Mouse (Mus musculus) adrenal gland, postnatal 10 days (tissue): ENCODE data around the gene Epas1. TPM values are rescaled to one million over a fixed set of nuclear protein-coding genes. Genes with fewer than 3 reads are reported as not detected.

Experiments used
- DNase-seq: peaks from one replicate; pipeline ENCODE4 v3.0.0; 2021; ENCODE audit warnings: mixed read lengths
- total RNA-seq, 2 experiments: library from RNA; stranded (reverse); gene quantifications; 2 replicates each; pipeline ENCODE4 v1.2.3; 2021

The Epas1 gene
- total RNA-seq, 2 experiments from 2014 or later: 178 to 213 TPM

GRCm38 (mm10) chr17:86788316-86788715 is 34.8 kb downstream of the Epas1 start:
- no peak for DNase-seq

DNA sequence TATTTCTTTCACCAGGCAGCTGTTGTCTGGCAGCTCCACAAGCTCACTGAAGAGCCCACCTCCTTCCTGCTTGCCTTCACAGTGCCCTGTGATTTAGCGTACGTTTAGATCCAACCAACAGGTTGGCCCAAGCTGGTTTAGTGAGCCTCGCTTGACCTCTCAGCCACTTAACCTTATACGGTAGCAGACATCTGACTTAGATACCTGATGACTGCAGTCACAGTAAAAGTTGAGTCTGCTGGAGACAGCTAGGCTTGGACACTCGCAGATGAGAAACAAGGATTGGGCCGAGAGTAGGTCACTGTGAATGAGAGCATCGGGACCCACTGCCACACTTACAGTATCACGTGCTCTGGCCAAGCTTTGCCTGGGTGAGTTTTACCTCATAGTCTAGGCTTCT is 38.4 kb downstream of the Epas1 start:
- DNase-seq: no peak

DNA sequence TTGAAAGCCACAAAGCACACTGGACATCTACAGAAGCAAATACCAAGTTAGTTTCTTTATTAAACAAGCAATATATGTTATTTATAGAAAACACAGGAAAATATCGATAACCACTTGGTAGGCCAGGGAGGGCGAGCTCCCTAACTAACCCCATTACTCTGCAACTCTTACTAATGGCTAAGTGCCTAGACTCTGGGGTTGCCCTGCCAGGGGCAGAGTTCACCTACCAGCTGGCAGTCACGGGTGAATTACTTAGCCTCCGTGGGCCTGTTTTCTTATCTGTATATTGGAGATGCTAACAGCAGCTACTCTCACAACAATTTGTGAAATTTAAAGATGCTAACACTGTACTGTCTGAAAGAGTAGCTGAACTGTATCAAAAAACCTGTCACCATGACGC is 42.3 kb downstream of the Epas1 start:
- DNase-seq: no peak

DNA sequence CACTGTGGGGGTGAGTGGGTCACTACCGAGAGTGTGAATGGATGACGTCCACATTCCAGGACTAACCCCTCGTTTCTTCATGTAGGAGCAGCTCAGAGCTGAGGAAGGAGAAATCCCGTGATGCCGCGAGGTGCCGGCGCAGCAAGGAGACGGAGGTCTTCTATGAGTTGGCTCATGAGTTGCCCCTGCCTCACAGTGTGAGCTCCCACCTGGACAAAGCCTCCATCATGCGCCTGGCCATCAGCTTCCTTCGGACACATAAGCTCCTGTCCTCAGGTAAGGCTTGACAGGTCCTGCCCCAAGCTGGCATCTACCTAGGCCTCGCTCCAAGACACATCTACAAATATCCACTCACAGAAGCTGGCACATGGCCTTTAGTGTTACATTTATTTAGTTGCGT is 43.5 kb downstream of the Epas1 start:
- no peak for DNase-seq

DNA sequence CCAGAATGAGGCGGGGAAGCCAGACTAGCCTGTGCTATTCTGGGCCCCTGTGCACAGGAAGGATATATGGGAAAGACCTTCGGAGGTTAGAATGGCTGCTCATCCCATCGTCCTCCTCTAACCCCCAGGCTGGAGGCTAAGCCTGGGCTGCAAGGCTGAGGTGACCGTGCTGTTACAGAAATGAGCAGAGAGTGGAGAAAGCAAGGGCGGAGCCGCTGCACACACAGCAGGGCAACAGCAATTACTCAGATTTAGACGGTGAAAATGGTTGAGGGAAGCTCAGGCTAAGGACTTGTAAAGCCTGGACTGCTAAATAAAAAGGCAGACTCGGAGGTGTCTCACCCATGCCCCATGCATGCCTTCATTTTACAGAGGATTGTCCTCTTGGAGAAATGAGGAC is 45.0 kb downstream of the Epas1 start:
- no peak for DNase-seq

GRCm38 (mm10) chr17:86798951-86799350 is 45.5 kb downstream of the Epas1 start:
- DNase-seq: no peak

DNA sequence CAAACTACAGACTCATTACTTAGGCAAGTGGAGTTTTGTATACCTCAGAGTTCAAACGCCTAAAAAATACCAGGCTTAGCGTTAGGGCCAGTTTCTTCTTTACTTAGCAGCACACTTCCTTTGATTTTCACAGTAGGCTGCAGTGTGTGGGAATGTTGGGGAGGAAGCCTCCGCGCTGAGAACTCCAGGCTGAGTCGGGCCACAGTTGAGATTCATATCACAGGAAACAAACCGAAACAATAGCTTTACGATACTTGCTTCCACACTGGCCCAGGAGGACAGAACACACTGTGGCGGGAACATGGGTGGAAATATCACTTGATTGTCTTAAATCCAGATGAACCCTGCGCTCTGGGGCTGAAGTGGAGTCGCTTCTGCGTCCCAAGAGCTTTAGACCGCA is 47.0 kb downstream of the Epas1 start:
- DNase-seq: no peak

GRCm38 (mm10) chr17:86801213-86801815 is 47.8 kb downstream of the Epas1 start:
- peak; percentile 78 for DNase-seq

DNA sequence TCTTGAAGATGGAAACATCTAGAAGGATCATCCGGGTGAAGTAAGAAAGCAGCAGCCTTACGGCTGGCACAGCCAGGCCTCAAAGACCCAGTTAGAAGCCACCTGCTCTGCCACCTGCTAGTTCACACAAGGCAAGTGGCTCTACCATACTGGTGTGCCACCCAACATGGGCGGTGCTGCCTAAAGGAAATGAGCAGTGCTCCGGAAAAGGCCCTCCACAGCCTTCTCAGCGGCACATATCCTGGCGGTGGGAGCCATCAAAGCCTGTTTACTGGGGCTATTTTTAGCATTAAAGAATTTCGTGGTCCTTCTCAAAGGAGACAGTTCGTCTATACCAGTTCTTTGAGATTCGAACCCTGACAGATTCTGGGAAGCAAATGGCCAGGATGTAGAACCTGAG is 48.4 kb downstream of the Epas1 start:
- DNase-seq: no peak

DNA sequence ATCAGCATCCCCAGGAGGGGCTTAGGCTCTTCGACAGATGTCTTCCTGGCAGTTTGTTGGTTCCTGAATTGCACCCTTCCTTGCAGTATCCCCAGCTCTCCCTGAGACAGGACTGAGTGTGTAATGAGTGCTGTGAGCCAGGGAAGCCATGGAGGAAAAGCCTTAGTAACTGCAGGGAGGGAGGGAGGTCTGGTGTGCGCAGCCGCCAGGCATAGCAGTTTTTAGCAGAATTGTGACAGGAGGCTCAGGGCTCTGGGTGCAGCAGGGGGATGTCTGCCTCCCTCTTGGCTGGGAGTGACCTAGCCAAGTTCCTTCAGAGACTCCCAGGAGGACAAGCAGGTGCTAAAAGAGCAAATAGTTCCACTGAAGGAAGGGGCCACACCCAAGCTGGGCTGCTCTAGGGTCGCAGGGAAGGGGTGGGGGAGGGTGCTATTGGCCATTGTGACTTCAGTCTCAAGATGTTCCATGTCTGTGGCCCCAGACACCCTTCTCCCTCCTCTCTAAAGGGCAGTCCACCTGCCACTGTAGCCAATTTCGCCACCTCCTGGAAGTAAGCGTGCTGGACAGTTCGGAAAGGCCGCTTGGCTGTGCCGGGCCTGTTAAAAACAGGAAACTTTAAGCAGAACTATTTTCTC is 49.0 kb downstream of the Epas1 start:
- DNase-seq: peak; percentile 51

GRCm38 (mm10) chr17:86803147-86803546 is 49.6 kb downstream of the Epas1 start:
- DNase-seq: no peak

GRCm38 (mm10) chr17:86803653-86804052 is 50.2 kb downstream of the Epas1 start:
- no peak for DNase-seq

DNA sequence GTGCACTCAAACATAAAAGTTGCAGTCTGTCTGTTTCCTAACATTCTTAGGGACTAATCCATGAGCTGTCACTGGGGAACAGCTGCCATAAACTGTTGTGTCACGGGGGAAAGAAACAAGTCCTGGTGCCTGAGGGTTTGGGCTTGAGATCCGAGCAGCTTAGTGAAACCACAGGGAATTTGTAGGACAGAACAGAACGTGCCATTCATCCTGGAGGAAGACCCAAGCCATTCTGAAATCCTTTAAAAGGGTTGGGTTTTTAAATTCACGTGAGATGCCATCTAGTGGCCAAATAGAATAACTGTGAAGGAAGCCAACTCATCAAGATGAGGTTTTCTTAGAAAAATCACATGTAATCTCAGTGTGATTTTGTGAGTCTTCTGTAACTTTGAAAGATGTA is 58.5 kb downstream of the Epas1 start:
- no peak for DNase-seq

DNA sequence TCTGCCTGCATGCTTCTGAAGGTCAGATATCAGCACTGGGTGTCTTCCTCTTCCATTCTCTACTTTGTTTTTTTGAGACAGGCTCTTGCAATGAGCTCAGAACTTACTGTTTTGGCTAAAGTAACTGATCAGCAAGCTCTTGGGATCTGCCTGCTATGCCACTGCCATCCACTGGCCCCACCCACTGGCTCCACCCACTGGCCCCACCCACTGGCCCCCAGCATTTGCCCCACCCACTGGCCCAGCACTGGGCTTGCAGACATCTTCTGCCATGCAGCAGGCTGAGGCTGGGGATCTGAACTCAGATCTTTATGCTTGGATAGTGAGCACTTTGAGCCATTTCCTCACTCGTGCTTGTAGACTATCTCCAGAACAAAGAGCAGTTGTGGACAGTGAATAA is 60.8 kb downstream of the Epas1 start:
- DNase-seq: peak; percentile 65

GRCm38 (mm10) chr17:86815016-86815865 is 61.7 kb downstream of the Epas1 start:
- no peak for DNase-seq

- no peak for DNase-seq
These were observed 68.7 kb downstream of the Epas1 start for GRCm38 (mm10) chr17:86822017-86822737.

DNA sequence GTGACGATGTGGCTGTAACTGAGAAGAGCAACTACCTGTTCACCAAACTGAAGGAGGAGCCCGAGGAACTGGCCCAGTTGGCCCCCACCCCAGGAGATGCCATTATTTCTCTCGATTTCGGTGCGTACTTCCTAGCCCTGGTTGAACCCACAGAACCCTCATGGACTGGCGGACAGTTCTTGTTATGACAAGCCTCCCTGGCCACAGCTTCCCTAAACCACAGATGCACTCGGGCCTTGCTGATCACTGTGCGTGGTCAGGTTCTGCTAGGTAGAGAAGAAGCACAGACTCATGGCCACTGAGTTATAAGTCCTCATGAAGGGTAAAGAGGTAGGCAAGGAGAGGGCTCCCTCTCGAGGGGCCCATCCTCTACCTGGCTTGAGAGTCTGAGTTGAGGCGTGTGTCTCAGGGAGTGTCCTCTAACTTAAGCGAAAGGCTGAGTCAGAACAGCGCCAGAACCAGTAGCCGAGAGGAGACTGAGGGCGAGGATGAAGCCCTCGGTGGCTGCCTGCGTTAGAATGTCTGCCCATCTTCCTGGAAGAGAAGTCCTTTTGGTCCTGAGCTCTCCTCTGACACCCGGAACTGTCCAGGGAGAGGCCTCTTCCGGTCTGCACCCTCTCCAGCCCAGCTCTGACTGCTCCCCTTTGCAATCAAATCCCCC is 71.1 kb downstream of the Epas1 start:
- no peak for DNase-seq

DNA sequence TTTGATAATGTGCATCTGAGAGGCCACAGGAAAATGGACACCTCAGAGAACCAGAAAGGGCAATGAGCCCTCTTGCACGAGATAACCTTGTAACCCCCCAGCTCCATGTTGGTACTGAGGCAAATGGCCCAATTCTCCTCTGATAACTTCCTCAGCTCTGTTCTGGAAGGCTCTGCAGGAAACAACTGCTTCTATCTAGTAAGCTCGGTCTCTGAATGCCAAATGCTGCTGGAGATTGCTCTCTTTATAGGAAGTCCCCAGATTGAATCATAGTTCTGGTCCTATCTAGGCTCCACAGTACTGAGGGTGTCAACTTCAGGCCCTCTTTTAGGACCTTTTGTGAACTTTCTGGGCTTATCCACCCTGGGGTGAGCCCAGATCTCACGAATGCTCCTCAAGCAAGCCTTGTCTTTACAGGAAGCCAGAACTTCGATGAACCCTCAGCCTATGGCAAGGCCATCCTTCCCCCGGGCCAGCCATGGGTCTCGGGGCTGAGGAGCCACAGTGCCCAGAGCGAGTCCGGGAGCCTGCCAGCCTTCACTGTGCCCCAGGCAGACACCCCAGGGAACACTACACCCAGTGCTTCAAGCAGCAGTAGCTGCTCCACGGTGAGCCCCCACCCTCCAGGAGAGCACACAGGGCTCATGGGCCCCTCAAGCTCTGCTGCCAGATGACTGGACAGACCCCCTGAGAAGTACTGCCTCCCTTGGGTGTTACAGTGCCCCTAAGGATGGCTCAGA is 71.8 kb downstream of the Epas1 start:
- no peak for DNase-seq

- DNase-seq: no peak
These were observed 72.9 kb downstream of the Epas1 start for GRCm38 (mm10) chr17:86826376-86826775.

DNA sequence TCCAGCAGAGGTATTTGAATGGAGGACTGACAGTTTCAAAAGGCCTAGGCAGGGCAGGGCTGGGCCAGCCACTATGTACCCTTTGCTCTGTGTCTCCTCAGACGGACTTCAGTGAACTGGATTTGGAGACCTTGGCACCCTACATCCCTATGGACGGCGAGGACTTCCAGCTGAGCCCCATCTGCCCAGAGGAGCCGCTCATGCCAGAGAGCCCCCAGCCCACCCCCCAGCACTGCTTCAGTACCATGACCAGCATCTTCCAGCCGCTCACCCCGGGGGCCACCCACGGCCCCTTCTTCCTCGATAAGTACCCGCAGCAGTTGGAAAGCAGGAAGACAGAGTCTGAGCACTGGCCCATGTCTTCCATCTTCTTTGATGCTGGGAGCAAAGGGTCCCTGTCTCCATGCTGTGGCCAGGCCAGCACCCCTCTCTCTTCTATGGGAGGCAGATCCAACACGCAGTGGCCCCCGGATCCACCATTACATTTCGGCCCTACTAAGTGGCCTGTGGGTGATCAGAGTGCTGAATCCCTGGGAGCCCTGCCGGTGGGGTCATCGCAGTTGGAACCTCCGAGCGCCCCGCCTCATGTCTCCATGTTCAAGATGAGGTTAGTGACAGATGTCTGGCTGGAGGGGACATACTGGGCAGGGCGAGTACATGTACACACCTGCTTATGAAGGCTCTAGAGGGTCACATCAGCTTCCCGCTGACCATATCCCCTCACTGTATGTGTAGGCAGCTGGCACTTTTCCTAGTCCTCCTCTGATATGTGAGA is 74.1 kb downstream of the Epas1 start:
- DNase-seq: no peak

- no peak for DNase-seq
These were observed 75.0 kb downstream of the Epas1 start for GRCm38 (mm10) chr17:86828500-86828899.
